1 mouse cellular context compared by ENCODE assay signal in the genomic region with DNA sequence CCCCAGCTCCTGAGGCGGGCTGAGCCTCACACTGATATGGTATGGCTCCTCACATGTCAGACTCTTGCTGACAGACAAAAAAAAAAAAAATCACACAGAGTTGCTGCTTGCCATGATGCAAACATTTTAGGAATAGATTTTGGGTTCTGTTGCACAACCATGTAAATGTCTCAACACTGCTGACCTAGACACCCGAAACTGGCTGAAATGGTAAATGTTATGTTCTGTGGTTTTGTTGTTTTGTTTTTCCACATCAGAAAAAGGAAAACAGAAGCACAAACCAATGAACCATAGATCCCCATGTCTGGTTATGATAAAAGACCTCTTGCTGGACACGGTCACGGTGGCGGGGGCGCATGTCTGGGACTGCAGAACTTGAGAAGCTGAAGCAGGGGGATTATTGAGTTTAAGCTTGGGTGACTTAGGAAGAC.
A peak's percentile ranks its signal among the peaks of the same experiment; 100 is the strongest.
TF ChIP-seq lines count a peak whose summit lies in the region.

No protein-coding gene starts in this region.

TF ChIP-seq in CH12.LX, 34 proteins besides CTCF, POLR2A, EP300 and RAD21:
- TF ChIP-seq KAT2A (IDR thresholded peaks at IDR 0.05; ENCODE audit: insufficient replicate concordance, low read length) (no peak), ELF1 (IDR thresholded peaks at IDR 0.05; ENCODE audit: low read depth, low read length) (no peak), ZNF384 (IDR thresholded peaks at IDR 0.05; ENCODE audit: low read depth, low read length) (0 out of 2 replicates have a peak, but pooled peaks have one; percentile 29)
